Mouse (Mus musculus): ENCODE measurements around the gene Orai3.

DNA sequence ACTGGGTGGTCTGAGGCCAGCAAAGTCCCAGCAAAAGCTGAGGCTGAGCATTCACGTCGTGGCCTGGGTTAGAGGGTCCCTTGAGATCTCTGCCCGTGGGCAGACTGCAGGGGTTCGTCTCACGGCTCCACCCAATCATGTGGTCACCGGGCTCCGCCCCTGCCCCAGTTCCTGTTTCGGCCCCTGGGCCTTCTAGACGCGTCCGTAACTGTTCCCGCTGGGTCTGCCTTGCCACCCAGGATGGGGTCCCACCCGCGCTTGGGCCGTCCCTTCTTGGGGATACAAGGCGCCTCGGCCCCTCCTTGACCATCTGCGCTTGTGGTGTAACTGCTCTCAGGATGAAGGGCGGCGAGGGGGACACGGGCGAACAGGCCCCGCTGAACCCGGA lies at the start of gene Orai3:
- TF ChIP-seq EP300 (optimal IDR thresholded peaks at IDR 0.05) (no peak), CTCF (IDR thresholded peaks at IDR 0.05; ENCODE audit: low read depth) (no peak)

All from stomach, postnatal 0 days (tissue).